Mouse (Mus musculus) adrenal gland (tissue): ENCODE results near the gene Abcc4.

Experiments used
- intact Hi-C: fragments of 180-260 bp; cut with DNase I; formaldehyde crosslinking; loops from one replicate; pipeline ENCODE4 v1.15.1; 2025
- long read RNA-seq, 2 experiments: library from polyadenylated mRNA; unstranded; transcript quantifications; one replicate each; pipeline ENCODE4 v2.0.0; 2020; ENCODE audit warnings: borderline replicate concordance in 1 of 2; ENCODE audit not compliant: insufficient replicate concordance in 1 of 2

Gene Abcc4
- long read RNA-seq, experiment 1, partial matches to known transcripts = 3 of 9 reads
- long read RNA-seq, experiment 1, other reads (novel, unspliced or antisense) = 6 of 9 reads
- long read RNA-seq, experiment 2, partial matches to known transcripts = 3 of 5 reads
- long read RNA-seq, experiment 2, other reads (novel, unspliced or antisense) = 2 of 5 reads

DNA sequence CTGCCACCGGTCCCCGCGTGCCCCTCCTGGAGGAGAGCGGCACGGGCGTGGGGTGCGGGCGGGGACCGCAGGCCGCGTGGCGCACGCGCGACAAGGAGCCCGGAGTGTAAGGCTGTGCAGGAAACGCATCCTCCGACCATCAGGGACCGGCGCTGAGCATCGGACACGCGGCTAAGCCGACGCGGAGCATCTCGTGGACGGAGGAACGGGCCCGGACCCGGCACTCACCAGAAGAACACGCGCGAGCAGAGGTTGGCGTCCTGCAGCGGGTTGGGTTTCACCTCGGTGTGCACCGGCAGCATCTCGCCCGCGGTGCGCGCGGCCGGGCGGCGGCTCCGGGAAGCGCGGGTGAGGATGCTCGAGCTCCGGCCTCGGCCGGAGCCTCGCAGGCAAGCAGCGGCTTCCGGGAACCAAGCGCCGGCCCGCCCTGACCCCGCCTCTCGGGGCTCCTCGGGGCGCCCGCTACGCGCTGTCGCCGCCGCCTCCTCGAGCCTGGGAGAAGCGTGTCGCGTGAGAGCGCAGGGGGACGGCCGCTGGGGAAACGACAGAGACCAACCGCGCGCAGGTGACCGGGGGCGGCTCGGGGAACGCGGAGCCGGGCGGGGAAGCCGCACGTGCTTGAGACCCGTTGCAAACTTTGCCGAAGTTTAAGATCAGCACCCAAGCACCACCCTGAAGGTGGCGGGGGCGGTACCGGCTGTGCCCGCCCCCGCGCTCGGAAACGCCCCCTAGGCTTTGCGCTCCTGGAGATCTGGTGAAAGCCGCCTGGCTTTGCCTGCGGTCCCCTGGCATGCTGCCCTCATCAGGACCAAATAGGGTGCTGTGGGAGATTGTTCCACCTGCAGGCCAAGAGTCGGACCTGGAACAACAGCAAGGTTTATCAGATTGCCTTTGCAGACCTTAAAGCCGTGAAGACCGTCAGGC is at the start of gene Abcc4:
TSS of gene Abcc4 (minus strand) at position 412 of the 924 bp plus-strand sequence.
- intact Hi-C loops = no loop called here

DNA sequence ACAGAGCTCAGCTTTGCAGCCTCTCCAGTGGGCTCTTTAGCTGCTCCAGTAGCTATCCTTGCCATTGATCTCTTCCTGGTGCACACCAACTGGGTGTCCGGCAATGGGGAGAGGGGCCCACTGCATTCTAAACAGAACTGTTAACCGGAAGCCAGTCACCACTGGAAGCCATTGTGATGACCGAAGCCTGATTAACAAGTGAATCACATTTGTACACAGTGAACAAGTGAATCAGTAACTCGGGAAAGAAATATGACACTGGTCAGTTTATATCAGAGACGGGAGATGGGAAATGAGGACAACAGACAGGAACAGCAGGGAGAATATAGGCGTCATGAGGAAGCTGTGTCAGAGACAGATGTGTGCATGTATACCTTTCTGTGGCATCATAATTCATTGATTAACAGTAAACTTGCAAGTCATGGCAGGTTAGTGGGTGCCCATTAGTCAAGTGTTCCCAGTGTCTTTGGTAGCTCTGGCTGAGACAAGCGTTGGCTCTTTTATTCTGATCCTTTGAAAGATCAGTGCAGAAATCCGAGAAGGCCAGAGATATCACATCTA is 45.3 kb upstream of the Abcc4 start:
- intact Hi-C loops = no loop called here

DNA sequence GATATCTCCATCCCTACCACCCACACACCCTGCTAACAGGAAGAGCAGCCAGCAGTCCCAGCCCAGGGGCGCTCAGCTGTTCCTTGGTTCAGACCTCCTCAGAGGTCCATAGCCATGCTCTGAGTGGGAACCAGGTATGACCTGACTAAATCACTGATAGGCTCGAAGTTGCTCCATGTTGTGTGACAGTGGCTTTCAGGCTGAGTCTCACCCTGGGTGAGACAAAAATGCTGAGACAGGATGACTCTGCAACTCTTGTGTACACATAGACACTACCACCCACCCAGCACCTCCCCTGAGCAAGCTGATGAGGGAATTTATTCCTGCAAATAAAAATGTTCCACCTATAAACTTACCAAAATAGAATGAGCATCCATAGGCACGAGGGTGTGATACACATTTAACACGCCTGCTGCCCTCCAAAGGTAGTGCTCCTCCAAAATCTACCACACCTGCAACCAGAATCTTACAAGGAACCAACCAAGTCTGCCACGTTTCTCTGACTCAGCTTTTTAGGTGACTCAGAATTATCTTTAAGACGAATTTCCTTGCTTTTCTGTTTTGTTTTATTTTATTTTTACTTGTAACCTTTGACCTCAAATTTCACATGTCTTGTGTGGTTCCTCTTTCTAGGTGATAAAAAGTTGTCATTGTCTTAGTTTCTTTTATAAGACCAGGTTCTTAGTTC is 44.6 kb upstream of the Abcc4 start:
- intact Hi-C loops = no loop called here

DNA sequence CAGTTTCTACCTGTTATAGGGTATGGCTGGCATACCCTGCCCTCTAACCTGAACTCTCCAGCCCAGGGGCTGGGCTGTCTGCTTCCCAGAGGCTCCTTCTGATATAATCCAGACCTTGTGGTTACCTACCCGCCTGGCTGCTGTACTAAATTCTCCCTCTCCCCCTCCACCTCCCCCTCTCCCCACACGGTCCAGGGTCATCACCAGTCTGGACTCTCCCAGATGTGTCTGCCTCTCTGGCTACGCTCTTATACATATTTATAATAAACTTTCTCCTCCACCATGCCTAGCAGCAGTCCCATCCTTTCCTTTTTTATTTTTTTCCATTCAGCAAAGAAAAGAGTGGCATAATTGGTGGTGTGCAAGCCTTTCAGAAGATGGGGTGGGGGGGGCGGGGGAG is 43.7 kb upstream of the Abcc4 start:
- intact Hi-C loops = no loop called here

DNA sequence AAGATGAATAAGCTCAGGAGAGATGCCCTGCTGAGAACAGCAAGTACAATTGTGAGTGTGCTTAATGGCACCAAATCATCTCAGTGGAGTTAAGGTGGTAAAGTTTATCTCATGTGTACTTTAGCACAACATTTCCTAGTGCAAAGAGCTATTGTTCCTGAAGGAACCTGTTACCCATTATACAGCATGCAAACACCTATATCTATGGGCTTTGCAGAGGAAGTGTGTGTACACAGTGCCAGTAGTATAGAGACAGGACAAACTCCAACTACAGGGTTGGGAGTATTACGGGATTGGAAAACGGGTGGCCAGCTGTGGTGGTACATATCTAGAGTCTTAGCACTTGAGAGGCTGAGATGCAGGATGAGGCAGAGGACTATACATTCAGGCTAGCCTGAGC is 43.0 kb upstream of the Abcc4 start:
- intact Hi-C loops = no loop called here

DNA sequence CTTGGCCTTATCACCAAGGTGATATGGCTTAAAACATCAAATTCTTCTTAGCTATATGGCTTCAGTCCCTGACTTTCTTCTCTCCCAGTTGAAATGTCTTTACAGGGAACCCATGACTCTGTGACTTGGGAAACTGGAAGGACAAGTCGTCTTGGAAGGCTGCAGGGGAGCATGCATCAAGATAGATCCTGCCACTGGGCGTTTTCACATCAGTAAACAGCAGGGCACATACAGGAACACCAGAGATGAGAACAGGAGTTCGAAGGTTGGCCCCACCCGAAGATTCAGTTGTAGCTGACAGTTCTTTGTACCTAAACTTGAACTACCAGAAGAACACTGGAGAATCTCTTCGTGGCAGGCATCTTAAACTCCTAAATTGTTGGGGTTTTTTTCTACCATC is 36.8 kb upstream of the Abcc4 start:
- intact Hi-C loops = no loop called here

DNA sequence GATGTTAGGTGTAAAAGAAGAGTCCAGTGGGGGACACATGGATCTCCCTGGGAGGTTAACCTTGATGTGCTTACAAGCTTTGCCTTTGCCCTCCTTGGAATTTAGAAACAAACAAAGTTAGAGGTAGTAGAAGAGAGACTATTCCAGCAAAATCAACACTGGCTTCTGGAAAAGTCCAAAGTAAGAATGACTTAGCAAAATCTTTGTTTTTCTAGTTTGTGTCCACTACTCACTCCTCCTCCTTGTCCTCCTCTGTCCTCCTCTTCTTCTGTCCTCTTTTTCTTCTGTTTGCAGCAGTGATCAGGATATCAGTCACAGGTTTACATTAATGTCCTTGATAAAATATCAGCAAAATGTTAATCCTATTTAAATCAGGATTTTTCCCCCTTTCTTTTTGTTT is 35.8 kb upstream of the Abcc4 start:
- intact Hi-C loops = no loop called here

DNA sequence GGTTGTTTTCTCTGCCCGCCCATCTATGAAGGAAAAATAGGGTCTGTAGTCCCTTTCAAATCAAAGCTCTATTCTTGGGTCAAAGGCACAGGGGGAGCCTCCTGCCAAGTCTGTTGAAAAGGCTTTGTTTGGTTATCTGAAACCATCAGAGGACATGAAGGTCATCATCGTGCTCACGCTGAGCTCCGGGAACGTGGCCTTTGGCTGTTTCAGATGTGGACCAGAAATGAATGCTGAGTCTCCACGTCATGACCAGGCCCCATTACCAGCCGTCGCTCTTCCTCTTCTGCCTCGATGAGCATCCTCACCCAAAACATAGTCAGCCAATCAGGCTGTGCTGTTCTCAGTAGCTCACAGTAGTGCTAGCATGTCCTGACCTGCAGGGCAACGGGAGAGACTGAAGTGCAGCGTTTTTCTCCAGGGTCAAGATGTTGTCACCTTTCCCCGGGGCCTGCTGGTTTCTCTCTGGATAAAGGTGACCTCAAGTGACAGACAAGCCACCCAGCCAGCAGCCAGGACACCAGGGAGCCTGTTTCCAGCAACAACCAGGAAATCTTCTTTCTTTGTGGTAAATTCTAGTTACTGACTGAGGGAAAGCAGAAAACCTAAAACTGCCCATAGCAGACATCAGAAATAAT is 31.4 kb upstream of the Abcc4 start:
- intact Hi-C loops = no loop called here

DNA sequence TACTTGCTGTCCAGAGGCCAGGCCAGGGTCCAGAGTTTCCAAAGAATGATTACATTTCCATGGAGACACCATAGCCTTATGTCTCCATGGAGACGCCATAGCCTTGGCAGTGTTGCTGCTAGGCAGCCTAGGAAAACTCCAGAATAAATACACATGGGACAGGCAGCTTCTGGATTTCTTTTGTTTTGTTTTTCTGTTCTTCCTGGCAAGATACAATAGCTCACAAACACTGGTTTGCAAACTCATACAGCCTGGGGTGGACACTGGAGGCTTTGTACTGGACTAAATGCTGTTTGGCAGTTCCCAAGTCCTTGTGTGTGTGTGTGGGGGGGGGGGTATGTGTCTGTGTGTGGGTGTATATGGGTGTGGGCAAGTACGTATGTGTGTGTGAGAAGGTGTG is 29.1 kb upstream of the Abcc4 start:
- intact Hi-C loops = no loop called here

DNA sequence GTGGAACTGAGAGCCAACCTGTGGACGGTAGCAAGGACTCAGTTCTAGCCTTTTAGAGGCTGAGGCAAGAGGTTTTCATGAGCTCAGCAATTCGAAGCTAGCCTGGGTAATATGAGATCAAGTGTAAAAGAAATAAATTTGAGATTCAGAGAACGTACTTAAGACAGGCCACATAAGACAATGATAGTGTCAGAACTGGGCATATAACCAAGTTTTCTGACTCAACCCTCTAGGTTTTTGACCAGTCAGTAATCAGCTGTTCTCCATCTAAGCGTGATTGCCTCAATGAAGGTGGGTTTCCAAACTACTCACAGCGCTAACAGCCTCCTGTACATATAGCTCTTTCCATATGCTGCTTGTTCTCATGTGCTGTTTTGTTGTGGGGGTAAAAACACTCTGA is 27.1 kb upstream of the Abcc4 start:
- intact Hi-C loops = no loop called here

DNA sequence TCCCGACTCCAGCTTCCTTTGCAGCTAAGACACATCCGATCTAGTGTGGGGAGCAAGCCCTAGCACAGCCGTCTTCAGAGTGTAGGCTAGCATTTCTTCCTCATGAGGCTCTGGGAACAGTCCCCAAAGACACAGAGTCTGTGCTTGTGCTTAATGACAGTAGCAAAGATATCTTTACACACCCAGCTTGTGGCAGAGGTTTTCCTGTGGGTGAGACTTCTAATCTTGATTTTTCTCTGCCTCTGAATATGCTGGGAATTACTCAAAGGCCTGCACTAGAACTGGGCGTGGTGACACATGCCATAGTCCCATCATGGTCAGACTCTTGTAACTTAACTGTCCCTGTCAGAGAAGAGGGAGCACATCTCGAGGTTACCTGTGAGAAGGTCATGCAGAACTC is 24.6 kb upstream of the Abcc4 start:
- intact Hi-C loops = no loop called here

DNA sequence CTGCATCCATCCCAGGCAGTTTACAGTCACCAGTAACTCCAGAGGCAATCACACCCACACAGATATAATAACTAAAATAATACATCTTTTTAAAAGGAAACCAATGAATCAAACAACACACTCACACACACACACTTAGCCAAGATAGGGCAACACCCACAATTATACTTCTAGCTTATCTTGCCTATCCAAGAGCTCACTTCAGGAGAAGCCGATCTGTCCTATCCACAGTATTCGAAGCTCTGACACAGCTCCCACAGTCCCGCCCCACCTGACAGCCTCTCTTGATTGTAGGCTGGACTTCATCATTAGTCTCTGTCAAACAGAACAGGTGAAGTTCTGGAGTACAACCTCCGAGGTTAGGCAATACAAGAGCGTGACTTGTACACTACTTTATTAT is 19.4 kb upstream of the Abcc4 start:
- intact Hi-C loops = no loop called here

DNA sequence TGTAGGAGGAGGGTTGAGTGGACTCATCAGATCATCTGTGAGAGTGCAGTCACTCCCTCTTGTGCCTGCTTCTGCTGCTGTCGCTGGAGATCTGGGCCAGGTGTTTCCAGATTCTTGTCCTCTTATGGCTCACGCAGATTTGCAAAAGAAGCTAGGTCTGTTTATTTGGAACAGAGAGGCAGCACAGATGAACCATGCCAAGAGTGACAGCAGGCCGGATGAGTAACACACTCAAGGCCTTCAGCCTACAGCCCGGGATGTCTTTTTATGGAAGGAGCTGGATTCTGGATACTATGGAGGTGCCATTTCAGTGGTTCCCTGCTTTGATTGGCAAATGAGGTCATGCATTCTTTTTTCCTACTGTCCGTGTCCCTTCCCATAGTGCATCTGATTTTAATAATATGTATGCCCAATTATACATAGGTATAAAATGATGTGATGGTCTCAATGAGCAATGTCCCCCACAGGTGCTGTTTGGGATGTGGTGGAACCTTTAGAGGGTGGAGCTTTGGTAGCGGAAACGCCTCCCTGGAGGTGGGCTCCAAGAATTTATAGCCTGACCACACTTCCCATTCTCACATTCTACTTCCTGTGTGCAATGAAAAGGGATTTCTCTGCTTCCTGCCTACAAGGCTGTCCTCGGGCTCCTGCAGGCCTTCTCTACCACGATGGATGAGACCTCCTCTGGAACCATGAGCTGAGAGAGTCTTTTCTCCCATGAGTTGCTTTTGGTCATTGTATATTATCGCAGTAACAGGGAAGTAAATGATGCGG is 18.1 kb upstream of the Abcc4 start:
- intact Hi-C loops = no loop called here

DNA sequence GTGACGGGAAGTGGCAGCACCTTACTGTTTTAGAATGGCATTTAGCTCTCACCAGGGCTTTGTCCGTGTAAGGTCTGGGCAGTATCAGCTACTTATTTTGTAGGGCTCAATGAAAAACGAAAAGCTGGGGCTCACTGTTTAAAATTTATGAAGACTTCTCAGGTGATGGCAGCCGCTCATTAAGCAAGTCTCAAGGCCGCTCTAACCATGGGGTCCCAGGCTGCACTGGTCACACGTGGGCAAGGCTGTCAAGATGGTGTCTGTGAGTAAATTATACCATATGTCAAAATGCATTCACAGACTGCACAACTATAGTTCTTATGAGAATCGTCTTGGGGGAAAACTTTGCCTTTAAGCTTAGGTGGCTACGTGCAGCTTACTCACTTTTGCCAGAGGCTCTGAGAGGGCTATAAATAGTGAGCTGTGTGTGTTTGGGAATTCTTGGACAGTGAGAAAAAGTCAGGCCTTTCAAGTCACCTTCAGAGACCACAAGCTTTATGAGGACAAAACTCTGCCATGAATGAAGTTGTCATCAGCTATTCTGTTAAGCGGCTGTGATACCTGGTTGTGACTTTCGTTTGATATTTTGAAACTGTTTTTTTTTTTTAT is 13.7 kb upstream of the Abcc4 start:
- intact Hi-C loops = no loop called here

DNA sequence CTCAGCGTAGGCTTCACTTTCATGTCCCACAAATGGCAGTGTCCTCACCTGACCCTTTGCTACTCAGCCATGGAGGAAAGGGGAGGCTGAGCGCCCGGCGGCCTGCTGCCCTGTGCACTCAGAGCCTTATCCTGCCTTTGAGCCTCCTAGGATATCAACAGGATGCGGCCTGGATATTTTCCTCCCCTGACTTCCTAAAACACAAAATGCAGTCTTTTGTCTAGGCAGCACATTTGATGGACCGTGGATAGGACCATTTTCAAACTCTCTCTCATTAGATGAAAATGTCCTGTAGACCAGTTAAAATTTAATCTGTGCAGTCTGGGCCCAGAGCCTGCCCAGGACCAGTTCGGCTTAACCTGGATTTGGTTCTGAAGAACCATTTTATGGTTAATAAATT is 12.6 kb upstream of the Abcc4 start:
- intact Hi-C loops = no loop called here

DNA sequence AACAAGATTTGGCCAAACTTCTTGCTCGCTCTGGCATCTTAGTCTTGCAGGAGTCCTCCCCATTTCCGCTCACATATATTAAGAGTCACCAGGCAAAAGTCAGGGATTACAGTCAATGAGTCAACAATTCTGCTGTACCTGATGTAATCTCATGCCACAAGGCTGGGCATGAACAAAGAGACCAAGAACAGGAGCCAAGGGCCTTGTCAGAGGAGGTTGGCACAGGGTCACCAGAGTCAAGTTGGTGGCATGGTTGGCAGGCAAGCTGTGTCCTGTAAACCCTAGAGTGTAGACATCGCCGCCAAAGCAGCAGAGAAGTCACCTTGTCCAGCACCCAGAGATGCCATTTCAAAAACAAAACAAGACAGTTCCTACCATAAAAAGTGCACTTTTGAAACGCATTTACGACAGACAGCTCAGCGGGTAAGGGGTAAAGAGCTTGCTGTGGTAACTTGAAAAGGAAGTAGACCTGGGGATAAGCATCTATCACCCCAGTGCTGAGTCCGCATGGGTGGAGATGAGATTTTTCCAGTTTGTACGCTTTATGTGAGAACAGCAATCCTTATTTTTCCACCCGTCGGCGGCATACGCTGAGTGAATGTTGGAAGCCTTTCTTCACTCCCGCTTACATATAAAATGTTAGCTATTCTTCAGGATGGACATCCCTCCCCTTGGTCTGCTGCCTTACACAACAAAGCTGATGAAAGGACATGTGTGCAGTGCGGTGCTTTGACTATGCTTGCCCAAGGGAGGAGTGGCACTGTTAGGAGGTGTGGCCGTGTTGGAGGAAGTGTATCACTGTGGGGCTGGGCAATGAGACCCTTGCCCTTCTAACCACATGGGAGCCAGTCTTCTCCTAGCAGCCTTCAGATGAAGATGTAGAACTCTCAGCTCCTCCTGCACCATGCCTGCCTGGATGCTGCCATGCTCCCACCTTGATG is 10.6 kb upstream of the Abcc4 start:
- intact Hi-C loops = no loop called here

DNA sequence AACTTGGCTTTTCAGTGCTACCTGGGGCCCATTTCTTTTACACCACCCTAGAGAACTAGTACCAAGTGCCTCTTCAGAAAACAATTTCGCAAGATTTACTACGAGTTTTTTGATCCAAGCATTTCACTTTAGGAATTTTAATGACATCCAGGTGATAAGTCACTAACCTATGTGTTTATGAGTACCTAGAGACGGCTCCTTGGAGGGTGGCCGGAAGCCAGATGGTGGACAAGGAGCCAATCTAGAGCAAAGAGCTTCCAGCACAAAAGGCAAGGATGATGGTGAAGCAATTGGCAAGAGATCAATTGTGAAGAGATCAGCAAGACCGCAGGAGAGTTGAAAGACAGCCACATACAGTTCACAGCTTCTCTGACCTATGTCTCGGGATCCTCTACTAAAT is 8.7 kb upstream of the Abcc4 start:
- intact Hi-C loops = no loop called here

DNA sequence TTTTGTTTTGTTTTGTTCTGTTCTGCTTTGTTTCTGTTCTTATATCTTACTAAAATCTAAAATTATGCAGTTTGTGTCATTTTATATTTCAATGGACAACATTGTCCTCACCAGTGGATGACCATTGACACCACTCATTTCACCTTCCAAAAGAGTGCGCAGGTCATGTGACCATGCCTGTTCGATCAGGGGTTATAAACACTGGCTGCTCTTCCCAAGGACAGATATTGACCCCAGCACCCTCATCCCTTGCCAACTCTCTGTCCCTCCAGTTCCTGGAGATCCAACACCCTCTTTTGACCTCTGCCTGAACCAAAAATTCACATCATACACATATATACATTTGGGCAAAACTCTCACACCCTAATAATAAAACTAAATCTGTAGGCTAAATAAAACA is 8.3 kb upstream of the Abcc4 start:
- intact Hi-C loops = no loop called here

DNA sequence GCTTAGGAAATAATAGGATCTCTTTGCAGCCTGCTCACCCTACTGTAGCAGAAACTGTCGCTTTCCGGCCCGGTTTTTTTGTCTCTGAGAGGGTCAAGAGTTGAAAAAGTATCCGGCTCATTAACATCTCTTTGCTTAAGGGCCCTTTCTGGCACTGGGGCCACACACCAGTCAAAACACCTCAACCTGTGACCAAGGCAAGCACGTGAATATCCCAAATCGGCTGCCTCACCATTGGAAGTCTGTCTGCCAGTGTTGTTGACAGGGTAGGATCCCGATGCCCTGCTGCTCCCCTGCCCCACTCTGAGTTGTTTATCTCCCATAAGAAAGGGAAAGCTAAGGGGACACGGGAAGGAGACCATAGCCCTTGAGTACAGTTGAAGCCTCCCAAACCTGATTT is 7.8 kb upstream of the Abcc4 start:
- intact Hi-C loops = no loop called here
